Mouse (Mus musculus): Measurements from ENCODE around the gene Enho. TPM values are rescaled to one million over a fixed set of nuclear protein-coding genes. Genes with fewer than 3 reads are reported as not detected.

The Enho gene
- polyA plus RNA-seq, 1 experiment from 2014 or later, result 8.7 TPM

DNA sequence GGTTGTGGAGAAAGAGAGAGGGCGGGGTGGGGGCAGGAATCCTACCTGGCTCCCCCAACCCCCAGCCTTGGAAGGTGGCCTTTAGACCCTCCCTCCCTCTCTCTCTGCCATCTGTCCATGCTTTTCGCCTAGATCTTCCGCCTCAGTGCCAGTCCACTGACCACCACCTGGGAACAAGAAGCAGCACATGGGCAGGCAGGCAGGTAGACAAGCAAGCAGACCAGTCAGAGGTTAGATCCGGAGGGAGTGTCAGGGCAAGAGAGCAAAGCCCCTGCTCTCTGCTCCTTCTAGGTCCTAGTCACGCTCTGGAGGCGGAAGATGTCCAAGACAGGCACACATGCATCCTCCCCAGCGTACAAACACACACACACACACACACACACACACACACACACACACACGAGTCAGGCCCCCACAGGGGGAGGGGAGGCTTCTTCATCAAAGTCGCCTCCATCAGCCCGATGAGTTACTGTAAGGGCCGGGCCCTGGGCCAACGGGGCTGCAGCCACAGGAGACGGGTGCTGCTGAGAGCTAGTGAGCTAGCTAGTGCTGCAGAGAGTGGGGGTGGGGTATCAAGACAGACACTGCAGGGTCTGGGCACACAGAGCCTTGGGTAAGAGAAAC is 37.0 kb upstream of the Enho start:
- Histone ChIP-seq H3K9ac (no peak overlapping the region), H3K9me3 (no peaks in the 10 kb centered on the region)

DNA sequence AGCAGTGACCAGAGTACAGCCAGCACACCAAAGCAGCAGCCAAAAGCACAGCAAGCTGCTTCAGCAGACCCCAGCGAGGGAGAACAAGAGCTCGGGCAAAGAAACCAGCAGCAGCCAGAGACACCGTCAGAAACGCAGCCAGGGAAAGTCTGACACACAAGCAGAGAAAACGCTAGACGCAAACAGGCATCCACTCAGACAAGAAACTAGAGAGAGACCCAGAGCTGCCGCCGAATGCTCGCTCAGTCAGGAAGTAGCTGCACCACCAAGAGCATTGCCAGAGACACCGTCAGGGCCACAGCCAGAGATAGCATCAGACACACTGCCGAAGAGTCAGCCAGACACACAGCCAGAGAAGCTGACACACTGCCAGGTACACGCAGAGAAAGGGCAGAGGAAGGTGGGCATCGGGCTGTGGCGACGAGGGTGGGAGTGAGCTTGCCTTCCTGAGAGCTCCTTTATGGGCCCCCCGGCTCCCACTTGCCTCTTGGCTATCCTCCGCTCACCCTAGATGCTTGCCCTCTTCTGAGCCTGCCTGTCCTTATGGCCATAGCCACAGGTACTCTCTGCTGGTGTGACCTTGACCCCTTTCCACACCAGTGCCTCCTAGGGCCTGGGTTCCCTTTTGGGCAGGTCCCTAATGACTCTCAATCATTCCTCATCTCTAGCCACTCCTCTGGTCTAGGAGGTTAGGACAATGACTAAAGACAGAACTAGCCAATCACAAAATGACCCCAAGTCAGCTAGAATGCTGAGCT is 36.3 kb upstream of the Enho start:
- Histone ChIP-seq H3K27ac (no peak overlapping the region), H3K4me1 (peaks cover 41% of the 10 kb centered on the region)
- no peak for ATAC-seq (ENCODE audit: insufficient number of reproducible peaks, low FRiP score, low TSS enrichment, low read depth)

More for the DNA sequence above, 37.0 kb upstream of the Enho start:
- H3K36me3 ChIP-seq, result no peaks in the 10 kb centered on the region
- H3K4me2 ChIP-seq, result no peak overlapping the region
- 46% methylated on average over 12 of the region's 13 CpGs for WGBS
- ATAC-seq (ENCODE audit: insufficient number of reproducible peaks, low FRiP score, low TSS enrichment, low read depth), result no peak
- H3K4me3 ChIP-seq, result no peak overlapping the region
- peaks cover 34% of the 10 kb centered on the region for H3K4me1 ChIP-seq
- peaks cover 91% of the 10 kb centered on the region for H3K27me3 ChIP-seq
- no peak overlapping the region for H3K27ac ChIP-seq

DNA sequence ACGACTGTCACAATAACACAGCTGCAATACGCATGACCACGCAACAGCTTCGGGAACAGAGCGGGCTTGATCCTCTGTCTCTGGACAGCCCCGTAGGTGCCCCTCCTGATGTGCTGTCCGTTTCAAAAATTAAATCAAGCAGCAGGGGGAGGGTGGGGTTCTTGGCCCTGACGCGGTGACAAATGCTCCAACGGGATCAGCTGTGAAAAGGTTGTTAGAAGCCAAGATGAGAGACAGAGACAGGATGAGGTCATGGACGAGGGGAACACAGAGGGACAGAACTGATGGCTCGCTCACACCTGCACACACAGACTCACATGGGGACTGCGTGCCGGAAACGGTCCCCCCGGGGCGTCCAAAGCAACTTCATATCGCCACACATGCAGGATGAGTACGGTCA is 33.1 kb upstream of the Enho start:
- Histone ChIP-seq H3K4me2 (no peak overlapping the region), H3K27me3 (peaks cover 90% of the 10 kb centered on the region), H3K9me3 (no peaks in the 10 kb centered on the region), H3K4me3 (no peak overlapping the region), H3K4me1 (peaks cover 36% of the 10 kb centered on the region), H3K9ac (no peak overlapping the region), H3K27ac (no peak overlapping the region), H3K36me3 (no peaks in the 10 kb centered on the region)
- no peak for ATAC-seq (ENCODE audit: insufficient number of reproducible peaks, low FRiP score, low TSS enrichment, low read depth)
- 63% methylated on average over 19 of the region's 19 CpGs for WGBS

More for the DNA sequence above, 36.3 kb upstream of the Enho start:
- H3K36me3 ChIP-seq, result no peaks in the 10 kb centered on the region
- WGBS, result 48% methylated on average over 17 of the region's 17 CpGs
- H3K27me3 ChIP-seq, result peaks cover 94% of the 10 kb centered on the region
- no peak overlapping the region for H3K9ac ChIP-seq
- no peak overlapping the region for H3K4me3 ChIP-seq
- no peaks in the 10 kb centered on the region for H3K9me3 ChIP-seq
- H3K4me2 ChIP-seq, result no peak overlapping the region

DNA sequence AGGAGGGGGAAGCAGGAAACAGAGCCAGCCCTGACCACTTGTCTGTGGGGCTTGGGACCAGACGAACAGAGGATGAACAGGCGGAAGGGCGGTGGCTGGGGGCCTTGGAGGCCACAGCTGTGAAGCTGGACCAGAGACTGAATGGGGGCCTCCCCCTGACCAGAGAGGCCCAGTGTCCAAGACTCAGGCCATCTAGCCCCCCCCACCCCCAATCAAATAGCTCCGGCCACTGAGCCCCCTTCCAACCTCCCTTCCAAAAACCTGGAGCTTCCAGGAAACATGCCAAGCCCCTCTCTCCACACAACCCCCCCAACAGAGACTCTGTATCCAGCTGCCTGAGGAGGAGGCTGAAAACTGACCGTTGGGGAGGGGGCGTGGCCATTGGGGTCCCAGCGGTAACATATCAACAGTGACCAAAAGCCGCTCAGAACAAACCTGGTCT is 32.4 kb upstream of the Enho start:
- no peak overlapping the region for H3K27ac ChIP-seq
- WGBS, result 29% methylated on average over 8 of the region's 8 CpGs
- no peak overlapping the region for H3K9ac ChIP-seq
- no peak overlapping the region for H3K4me3 ChIP-seq
- H3K4me1 ChIP-seq, result peaks cover 35% of the 10 kb centered on the region
- no peaks in the 10 kb centered on the region for H3K36me3 ChIP-seq
- ATAC-seq (ENCODE audit: insufficient number of reproducible peaks, low FRiP score, low TSS enrichment, low read depth), result no peak
- H3K27me3 ChIP-seq, result peaks cover 87% of the 10 kb centered on the region
- no peaks in the 10 kb centered on the region for H3K9me3 ChIP-seq
- no peak overlapping the region for H3K4me2 ChIP-seq

DNA sequence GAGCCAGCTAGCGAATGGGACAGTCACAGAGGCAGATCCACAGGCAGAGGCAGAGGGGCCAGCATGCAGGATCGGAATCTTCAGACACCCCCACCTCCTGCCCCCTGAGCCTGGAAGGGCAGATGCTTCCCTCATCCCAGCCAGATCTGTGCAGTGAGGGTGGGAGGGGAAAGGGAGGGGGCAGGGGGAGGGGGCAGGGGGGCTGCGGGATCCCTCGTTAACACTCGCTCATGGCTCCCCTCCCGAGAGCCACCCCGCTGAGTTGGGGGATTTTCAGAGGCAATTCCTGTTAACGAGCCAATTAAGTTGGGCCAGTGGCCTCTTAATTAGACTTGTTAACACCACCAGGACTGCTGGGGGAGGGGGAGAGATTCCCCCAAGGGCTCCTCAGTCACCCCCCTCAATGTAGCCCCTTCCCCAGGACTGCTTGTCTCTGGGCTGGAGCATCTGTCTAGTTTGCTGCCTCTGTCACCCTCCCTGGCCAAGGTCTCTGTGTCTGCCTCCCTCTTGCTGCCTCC is 31.9 kb upstream of the Enho start:
- Histone ChIP-seq H3K36me3 (no peaks in the 10 kb centered on the region), H3K4me2 (no peak overlapping the region), H3K9me3 (no peaks in the 10 kb centered on the region), H3K9ac (no peak overlapping the region), H3K27me3 (peaks cover 82% of the 10 kb centered on the region), H3K27ac (no peak overlapping the region), H3K4me1 (peaks cover 29% of the 10 kb centered on the region), H3K4me3 (no peak overlapping the region)
- 8% methylated on average over 8 of the region's 8 CpGs for WGBS
- no peak for ATAC-seq (ENCODE audit: insufficient number of reproducible peaks, low FRiP score, low TSS enrichment, low read depth)

DNA sequence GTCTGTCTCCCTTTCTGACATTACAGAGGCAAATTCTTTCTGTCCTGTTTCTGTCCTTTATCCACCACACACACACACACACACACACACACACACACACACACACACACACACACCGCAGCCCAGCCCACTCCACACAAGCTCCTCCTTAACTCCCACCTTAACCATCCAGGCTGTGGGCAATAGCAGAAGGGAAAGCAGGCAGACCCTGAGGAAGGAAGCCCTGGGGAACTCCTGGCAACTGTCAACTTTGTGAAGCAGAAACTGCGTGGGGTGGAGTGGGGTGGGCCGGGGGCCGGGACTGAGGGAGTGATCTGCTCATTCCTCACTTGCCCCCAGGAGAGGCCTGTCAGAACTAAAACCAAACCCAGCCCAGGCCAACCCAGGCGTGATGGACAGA is 31.4 kb upstream of the Enho start:
- 18% methylated on average over 5 of the region's 5 CpGs for WGBS
- Histone ChIP-seq H3K4me1 (peaks cover 28% of the 10 kb centered on the region), H3K9ac (no peak overlapping the region), H3K4me3 (no peak overlapping the region), H3K27me3 (peaks cover 79% of the 10 kb centered on the region), H3K36me3 (no peaks in the 10 kb centered on the region), H3K9me3 (no peaks in the 10 kb centered on the region), H3K4me2 (no peak overlapping the region), H3K27ac (no peak overlapping the region)
- ATAC-seq (ENCODE audit: insufficient number of reproducible peaks, low FRiP score, low TSS enrichment, low read depth), result no peak

DNA sequence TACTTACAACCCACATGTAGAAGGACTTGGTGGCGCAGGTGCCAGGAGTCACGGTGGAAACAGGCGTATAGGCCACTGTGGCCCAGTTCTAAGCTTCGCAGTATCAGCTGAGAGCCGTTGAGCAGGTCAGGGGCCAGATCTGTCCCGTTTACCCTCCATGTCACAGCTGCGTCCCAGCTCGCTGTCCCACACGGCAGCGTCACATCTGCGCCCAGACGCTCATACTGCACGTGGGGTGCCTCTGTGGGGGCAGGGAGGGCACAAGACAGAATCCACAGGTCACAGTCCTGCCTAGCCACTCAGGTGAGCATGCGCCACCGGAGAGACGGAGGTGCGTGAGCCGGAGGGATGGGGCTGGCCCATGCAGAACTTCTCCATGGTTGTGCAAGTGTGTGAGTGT is 30.7 kb upstream of the Enho start:
- H3K4me2 ChIP-seq, result no peak overlapping the region
- no peak overlapping the region for H3K4me3 ChIP-seq
- ATAC-seq (ENCODE audit: insufficient number of reproducible peaks, low FRiP score, low TSS enrichment, low read depth), result no peak
- peaks cover 23% of the 10 kb centered on the region for H3K4me1 ChIP-seq
- no peaks in the 10 kb centered on the region for H3K9me3 ChIP-seq
- no peak overlapping the region for H3K9ac ChIP-seq
- no peaks in the 10 kb centered on the region for H3K36me3 ChIP-seq
- peaks cover 77% of the 10 kb centered on the region for H3K27me3 ChIP-seq
- 78% methylated on average over 18 of the region's 18 CpGs for WGBS
- H3K27ac ChIP-seq, result no peak overlapping the region

DNA sequence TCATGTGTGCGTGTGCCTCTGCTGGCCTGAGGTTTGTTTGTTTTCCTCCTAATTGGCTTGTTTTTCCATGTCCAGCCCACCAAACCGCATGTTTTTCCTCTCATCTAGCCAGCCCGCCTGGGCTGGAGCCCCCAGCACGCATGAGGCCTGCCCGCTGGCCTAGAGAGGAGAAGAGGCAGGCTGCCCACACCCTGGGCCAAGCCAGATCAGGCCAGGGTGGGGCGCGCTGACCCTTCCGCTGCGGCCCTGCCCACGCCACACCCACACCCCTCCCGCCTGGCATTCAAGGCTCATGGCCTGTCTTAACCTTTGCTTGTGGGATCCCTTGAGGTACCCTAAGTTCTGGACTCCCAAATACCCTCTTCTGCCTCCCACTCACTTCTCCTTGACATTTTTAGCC is 26.5 kb upstream of the Enho start:
- peaks cover 71% of the 10 kb centered on the region for H3K27me3 ChIP-seq
- no peak overlapping the region for H3K4me3 ChIP-seq
- no peak overlapping the region for H3K9ac ChIP-seq
- 74% methylated on average over 11 of the region's 11 CpGs for WGBS
- peaks cover 38% of the 10 kb centered on the region for H3K4me1 ChIP-seq
- no peak overlapping the region for H3K4me2 ChIP-seq
- ATAC-seq (ENCODE audit: insufficient number of reproducible peaks, low FRiP score, low TSS enrichment, low read depth), result no peak
- no peak overlapping the region for H3K27ac ChIP-seq
- H3K9me3 ChIP-seq, result no peaks in the 10 kb centered on the region
- H3K36me3 ChIP-seq, result no peaks in the 10 kb centered on the region

DNA sequence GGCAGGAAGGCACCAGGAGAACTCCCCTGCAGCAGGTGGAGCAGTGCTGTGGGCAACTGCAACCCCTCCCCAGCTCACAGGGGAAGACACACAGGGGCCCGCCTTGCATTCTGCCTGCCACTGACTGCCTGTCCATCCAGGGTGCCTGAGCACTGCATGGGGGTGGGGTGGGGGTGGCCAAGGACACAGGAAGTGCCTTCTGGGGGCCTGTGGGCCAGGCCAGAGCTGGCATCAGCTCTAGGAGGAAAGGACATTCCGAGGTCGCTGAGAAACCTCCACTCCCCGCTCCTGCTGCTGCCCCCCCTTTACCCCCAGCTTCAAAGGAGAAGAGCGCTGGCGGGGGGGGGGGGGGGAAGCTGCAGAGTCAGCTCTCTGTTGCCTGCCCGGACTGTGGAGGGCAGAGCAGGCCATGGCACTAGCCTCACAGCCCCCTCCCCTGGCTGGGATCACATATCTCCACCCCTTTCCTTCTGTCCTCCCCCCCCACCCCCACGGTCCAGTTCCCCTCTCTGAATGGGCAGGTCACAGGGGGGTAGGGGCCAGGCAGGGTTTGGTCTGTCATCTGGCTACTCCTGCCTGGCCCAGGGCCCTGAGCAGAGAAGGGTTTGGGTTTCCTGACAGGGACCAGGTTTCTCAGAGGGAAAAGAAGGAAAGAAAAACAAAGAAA is 25.0 kb upstream of the Enho start:
- Histone ChIP-seq H3K27ac (no peak overlapping the region), H3K9ac (no peak overlapping the region), H3K9me3 (no peaks in the 10 kb centered on the region), H3K27me3 (peaks cover 61% of the 10 kb centered on the region), H3K4me3 (no peak overlapping the region), H3K4me2 (no peak overlapping the region), H3K36me3 (no peaks in the 10 kb centered on the region), H3K4me1 (peaks cover 49% of the 10 kb centered on the region)
- no peak for ATAC-seq (ENCODE audit: insufficient number of reproducible peaks, low FRiP score, low TSS enrichment, low read depth)
- 4% methylated on average over 3 of the region's 8 CpGs for WGBS

DNA sequence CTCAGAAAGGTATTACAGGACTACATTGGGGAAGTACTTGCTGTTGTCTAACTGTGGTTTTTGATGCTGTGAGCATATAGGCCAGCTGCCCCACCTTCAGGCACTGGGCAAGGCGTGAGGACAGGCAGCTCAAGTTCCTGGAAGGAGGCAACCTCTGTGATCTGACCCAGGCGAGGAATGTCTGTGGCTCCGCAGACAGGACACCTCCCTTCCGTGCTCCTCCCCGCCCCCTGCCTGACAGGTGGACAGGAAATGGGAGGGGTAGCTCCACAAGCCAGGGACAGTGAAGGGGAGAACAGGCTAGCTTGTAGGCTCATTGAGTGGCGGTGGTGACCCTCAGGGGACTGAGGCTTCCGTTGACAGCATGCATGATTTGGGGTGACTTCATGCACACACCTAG is 24.4 kb upstream of the Enho start:
- ATAC-seq (ENCODE audit: insufficient number of reproducible peaks, low FRiP score, low TSS enrichment, low read depth), result no peak
- Histone ChIP-seq H3K27me3 (peaks cover 60% of the 10 kb centered on the region), H3K9ac (no peak overlapping the region), H3K36me3 (no peaks in the 10 kb centered on the region), H3K4me3 (no peak overlapping the region), H3K9me3 (no peaks in the 10 kb centered on the region), H3K4me1 (peaks cover 54% of the 10 kb centered on the region), H3K4me2 (no peak overlapping the region), H3K27ac (no peak overlapping the region)
- 22% methylated on average over 7 of the region's 7 CpGs for WGBS

DNA sequence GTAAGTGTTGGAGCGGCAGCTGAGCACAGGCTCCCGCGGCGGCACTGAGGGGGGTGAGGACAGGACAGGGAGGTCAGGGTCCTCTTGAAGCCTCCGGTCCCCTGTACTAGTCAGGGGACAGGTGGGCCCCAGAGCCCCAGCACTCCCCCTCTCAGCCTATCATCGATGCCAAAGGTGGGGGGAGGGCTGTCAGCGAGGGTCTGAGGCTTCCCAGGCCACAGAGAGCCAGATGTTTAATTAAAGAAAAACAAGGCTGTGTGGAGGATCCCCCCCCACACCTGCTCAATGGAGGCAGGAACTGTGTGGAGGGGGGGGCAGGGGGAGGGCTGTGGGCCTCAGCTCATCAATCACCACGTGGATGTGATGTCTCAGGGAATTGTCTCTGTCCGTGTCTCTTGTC is 23.5 kb upstream of the Enho start:
- Histone ChIP-seq H3K27me3 (peaks cover 58% of the 10 kb centered on the region), H3K27ac (no peak overlapping the region), H3K4me3 (no peak overlapping the region), H3K9me3 (no peaks in the 10 kb centered on the region), H3K36me3 (no peaks in the 10 kb centered on the region), H3K4me1 (peaks cover 63% of the 10 kb centered on the region), H3K4me2 (no peak overlapping the region), H3K9ac (no peak overlapping the region)
- 21% methylated on average over 9 of the region's 9 CpGs for WGBS
- no peak for ATAC-seq (ENCODE audit: insufficient number of reproducible peaks, low FRiP score, low TSS enrichment, low read depth)

DNA sequence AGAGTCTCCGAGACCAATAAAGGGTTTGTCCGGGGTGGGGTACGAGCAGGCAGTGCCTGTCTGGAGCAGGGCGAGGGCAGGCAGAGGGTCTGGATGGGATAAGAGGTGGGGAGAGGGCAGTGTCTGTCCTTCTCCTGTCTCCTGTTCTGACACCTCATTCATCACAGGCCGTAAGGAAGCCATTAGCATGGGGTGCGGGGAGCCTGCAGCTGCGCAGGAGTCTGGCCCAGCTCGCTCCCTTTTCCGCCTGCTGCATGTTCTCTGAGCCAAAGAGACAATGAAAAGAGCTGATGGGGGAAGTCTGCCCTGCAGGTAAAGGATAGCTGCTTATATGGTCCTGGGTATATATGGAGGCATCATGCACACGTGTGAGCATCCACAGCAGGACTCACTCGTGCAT is 22.6 kb upstream of the Enho start:
- Histone ChIP-seq H3K9me3 (no peaks in the 10 kb centered on the region), H3K4me3 (no peak overlapping the region), H3K4me2 (no peak overlapping the region), H3K27me3 (peaks cover 58% of the 10 kb centered on the region), H3K9ac (no peak overlapping the region), H3K36me3 (no peaks in the 10 kb centered on the region), H3K4me1 (peaks cover 71% of the 10 kb centered on the region), H3K27ac (no peak overlapping the region)
- ATAC-seq (ENCODE audit: insufficient number of reproducible peaks, low FRiP score, low TSS enrichment, low read depth), result no peak
- 36% methylated on average over 11 of the region's 11 CpGs for WGBS
